Mouse (Mus musculus) spleen, embryonic (tissue): ENCODE measurements around the gene Tmcc1.
"Not testable (repeated sequence)": the region's sequence is repeated elsewhere in the genome, so short reads cannot be mapped to it uniquely, and the experiment has no call there.

Experiments
- CTCF ChIA-PET: fragments of 350-600 bp; sonication (Branson Sonifier 250); formaldehyde crosslinking; loops from one replicate; lab custom pipeline; 2022; lab: Charles Lee

Gene Tmcc1

DNA sequence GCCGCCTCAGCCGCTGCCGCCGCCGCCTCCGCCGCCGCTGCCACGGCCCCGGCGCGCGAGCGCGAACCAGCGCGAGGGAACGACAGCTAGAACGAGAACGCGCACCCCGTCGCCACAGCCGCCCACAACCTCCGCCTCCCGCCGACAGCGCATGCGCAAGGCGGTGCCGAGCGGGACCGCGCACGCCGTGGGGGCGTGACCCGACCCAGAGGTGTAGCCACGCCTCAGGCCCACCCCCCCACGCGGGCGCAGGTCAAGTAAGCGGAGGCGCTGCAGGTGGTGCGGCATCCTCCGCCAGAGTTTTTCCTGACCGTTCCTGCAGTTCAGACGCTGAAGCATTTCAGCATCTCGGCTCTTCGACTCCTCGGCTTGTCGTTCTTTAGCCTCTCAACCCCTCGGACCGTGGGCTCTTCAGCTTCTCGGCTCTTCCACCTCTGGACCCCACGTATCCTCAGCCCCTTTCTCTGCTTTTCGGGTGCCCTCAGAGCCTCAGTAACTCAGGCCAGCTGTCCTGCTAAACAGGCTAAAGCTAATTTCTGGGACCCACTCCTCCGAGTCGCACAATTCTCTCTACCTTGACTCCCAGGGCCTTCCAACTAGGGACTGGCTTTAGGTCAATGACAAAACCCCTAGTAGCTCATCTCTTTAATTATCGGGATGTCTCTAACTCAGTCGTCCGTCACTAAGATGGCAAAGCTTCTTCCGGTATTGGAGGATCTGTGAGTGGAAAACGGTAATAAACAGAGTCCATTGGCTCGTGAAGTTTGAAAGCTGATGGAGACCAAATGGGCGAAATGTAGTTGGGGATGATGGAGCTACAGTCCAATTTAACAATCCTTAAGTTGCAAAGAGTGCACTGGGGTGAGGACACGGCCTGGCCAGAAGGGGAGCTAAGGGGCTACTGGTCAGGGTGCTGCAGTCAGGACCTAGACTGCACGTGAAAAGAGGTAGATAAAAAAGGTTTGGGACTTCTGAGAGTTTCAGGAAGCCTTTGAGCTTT lies at the start of gene Tmcc1:
Tmcc1 (minus strand) TSS at position 93 of the 1,000 bp plus-strand sequence.
- CTCF ChIA-PET = interaction anchor here (0.5 kb wide), 1 partner anchor 388 kb away, joined by 3 read pairs; no protein-coding TSS in a partner anchor

DNA sequence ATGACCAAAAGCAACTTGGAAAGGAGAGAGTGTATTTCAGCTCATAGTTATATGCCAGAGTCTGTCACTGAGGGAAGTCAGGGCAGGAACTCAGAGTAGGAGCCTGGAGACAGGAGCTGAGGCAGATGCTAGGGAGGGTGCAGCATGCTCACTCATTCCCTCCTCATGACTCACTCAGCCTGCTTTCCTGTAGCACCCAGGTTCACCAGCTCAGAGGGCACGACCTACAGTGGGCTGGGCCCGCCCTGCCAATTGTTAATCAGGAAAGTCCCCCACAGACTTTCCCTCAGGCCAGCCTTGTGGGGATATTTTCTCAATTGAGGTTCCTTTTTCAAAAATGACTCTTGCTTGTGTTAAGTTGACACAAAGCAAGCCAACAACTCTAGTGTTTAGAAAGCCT lies 47.1 kb upstream of the Tmcc1 start:
- CTCF ChIA-PET = no interaction called here

DNA sequence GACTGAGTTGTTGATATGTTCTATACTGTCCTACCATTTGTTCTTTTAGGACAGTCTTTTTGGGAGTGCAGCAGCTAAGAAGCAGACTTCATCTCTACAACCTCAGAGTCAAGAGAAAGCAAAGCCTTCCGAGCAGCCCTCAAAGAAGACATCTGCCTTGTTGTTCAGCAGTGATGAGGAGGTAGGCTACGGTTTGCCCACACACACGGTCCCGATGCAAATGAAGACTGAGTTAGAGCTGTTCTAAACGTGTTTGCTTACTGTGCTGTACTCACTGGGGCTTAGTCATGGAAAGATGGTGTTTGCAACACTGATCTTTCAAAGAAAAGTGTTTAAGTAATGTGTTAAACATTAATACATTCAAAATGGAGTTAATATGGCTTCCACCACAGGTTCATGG lies 44.8 kb upstream of the Tmcc1 start:
- CTCF ChIA-PET = no interaction called here

DNA sequence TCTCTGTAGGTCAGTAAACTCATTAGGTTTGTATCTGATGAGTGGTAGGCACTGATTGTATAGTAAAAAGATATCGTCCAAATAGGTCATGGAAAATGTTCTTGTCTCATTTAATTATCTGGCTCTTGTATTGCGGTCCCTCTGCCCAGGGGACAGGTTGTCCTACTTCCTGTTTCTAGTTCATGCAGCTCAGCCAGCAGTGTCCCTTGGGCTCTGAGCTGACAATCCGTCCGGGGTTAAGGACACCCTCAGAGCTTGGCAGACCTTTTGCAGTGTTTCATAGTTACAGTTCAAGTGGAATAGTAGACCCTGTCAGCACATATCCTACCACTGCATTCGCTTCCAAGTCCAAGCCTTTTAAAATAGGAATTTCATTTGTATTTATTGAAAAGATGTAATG lies 42.0 kb upstream of the Tmcc1 start:
- CTCF ChIA-PET = no interaction called here

DNA sequence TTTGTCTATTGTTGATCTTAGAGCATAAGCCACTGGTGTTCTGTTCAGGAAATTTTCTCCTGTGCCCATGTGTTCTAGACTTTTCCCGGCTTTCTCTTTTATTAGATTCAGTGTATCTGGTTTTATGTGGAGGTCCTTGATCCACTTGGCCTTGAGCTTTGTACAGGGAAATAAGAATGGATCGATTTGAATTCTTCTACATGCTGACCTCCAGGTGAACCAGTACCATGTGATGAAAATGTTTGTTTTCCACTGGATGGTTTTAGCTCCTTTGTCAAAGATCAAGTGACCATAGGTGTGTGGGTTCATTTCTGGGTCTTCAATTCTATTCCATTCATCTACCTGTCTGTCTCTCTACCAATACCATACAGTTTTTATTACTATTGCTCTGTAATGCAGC lies 41.5 kb upstream of the Tmcc1 start:
- CTCF ChIA-PET = not testable (repeated sequence)

DNA sequence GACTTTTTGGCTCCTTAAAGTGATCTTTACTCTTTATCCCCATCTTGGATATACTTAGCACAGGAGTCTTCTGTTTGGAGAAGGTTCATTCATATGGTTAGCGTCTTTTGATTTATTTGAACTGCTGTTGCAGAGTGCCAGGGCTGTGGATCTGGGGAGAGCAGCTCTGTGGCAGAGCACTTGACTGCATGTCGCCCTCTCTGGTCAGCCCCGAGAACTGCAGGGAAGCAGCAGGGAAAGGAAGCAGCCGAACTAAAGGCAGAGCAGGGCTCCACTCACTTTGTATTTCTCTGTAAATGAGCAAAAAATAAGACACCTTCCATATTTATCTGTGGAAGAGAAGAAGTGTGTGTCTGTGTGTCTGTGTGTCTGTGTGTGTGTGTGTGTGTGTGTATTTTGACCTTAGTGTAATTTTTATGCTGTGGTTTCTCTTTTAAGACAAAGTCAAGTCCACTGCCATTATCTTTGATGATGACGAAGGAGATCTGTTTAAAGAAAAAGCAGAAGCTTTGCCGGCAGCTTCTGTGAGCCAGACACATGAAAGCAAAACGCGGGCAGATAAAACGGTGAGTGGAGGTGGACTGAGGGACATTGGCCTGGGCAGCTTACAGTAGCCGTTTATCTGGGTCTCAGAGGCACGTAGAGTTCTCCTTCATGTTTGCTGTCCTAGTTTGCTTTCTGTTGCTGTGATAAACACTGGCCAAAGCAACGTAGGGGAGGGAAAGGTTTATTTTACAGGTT lies 35.7 kb upstream of the Tmcc1 start:
- CTCF ChIA-PET = no interaction called here

DNA sequence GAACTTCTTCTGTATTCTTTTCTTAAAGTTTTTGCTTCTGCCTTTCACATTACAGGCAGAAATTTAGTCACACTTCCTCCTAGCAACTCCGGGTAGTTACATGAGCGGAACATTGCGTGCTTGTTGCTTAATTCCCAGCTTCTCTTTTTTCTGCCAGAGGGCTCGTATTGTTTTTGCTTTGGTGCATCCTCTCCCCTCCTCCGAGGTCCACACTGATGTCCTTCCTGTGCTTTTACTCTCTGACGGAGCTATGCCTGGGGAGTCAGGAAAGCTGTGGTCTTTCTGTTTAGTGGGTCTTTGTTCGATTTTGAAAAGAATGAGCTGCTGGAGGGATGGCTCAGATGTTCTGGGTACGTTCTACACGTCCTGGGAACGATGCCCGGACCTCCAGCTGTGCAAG lies 34.5 kb upstream of the Tmcc1 start:
- CTCF ChIA-PET = no interaction called here

DNA sequence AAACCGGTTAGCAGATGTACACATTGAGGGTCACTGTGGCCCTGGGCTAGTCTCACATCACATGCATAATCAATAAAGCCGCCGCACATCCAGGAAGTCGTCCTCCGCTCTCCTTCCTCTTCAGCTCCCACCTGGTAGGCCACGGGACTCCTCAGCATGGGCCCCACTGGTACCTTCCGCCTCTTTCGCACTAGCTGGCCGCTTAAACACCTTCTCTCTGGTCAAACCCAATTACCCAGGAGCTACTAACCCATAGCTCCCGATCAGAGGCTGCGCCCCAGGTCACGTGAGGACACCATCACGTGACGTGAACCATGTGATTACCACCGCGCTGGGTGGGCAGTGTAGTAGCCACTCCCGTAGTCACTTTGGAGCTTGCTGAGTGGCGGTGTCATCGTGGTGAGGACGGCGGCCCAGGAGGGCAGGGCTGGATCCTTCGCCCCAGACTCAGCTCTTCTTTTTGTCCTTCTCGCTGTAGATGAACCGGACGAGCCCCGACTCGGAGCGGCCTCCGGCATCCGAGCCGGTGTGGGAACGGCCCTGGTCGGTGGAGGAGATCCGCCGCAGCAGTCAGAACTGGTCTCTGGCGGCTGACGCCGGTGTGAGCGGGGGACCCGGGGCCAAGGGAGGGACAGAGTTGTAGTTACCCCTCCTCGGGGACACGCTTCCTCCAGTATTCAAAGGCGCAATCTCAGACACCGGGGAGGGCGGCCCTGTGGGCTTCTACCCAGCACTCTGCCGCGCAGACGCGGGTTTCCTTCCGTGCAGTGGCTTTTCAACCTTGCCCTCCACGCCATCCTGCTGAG lies 14.6 kb upstream of the Tmcc1 start, which contains the start of gene Washc2:
Washc2 (plus strand) TSS at position 310 of the 806 bp plus-strand sequence.
- CTCF ChIA-PET = interaction anchor here (1.0 kb wide), 1 partner anchor 11 kb away, joined by 3 read pairs; no protein-coding TSS in a partner anchor

DNA sequence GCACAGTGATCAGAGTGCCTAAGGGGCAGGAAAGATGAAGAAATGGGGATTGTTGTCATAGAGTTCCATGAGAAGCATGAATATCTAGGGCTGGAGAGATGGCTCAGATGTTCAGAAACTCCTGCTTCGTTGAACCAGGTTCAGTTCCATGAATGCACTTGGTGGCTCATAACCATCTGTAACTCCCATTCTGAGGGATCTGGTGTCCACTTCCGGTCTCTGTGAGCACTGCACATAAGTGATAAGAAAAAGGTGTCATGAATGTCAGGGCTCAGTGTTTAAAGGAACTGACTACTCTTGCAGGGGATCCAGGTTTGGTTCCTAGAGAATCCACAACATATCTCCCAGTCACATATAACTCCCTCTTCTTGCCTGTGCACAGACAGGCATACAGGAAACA lies 6.4 kb upstream of the Tmcc1 start:
- CTCF ChIA-PET = no interaction called here

DNA sequence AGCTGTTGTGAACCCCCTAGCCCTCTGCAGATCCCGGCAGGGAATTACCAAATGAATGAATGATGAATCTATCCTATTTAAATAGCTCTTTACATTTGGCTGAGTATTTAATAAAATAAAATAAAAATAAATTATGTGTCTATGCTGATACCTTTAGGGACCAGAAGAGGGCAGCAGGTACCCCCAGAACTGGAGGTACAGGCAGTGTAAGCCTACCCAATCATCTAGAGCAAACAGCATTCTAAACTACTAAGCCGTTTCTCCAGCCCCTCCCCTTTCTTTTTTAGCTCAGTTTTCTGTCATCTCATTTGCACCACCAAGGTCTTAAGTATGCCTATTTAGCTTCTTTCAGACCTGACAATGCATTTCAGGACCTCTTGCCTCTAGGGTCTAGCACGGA lies 4.9 kb upstream of the Tmcc1 start:
- CTCF ChIA-PET = interaction anchor here (0.5 to 1.3 kb wide), 4 partner anchors 11 to 359 kb away, joined by 3 to 4 read pairs (median 3); partner anchors contain the start of genes Ift122 and Mbd4

DNA sequence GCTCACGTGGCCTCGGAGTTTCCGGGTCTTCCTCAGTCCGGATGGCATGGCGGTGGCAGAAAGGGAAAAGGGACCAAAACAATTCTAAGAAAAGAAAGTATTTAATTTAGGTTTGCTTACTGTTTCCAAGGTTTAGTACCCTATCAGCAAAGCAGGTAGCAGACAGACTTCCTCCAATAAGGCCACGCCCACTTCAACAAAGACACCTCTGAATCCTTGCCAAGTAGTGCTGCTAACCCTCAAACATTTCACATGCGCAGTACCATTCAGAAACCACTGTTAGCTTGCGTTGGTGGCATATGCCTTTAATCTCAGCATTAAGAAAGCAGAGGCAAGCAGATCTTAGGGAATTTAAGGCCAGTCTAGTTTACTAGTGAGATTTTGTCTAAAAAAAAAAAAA lies 2.5 kb upstream of the Tmcc1 start:
- CTCF ChIA-PET = interaction anchor here (0.6 kb wide), 1 partner anchor 27 kb away, joined by 5 read pairs; no protein-coding TSS in a partner anchor

DNA sequence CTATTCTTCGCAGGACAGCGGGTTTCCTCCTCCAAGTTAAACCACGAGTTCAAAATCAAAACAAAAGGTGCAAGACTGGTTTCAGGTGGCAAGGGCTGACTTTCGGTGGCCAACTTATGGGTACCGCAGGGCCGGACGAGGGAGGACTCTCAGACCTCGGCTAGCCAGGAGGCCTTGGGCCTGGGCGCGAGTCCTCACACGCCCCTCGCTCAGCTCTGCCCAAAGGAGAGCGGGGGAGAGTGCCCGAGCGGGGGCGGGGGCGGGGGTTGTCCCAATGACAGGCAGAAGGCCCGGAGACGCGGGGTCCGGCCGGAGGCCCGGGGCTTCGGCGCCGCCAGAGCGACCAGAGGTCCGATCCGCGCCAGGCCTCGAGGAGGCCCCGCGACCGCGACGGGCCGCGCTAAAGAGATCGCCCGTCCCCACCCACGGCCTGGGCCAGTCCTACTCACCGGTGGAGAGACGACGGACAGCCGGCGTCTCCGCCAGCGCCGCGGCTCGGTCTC lies 426 bp downstream of the Tmcc1 start:
- CTCF ChIA-PET = interaction anchor here (0.7 kb wide), 1 partner anchor 355 kb away, joined by 3 read pairs; no protein-coding TSS in a partner anchor

DNA sequence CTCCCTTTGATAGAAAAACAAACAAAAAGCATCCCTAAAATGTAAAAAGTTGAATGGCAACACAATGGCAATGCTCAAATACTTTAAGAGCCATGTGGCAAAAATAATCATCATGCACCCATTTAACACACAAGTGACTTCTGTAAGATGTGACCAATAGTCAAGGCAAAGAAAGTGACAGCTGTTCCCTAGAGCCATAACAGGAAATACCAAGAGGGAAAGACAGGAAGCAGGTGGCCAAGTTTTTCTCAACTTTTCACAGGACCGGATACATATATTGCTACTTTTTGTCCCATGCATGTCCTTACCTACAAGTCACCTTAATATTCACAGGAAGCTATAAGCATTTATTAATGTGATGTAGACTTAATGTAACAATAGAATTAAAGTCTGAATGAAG lies 3.9 kb downstream of the Tmcc1 start:
- CTCF ChIA-PET = no interaction called here

DNA sequence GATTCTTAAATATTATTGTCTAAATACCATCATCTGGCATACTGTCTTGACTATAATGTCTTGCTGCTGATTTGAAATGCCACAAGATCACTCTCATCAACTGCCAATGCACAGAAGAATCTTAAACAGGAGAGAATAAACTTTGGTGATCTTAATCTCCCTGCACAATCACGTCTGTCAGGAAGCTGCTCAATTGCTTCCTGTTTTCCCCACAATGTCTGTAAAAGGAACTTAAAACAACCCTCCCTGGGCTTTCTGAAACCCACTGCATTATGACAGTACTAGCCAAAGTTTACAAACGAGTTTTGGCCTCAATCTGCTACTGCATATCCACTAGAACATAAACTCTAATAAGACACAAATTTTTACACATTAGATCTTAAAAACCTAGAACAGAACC lies 6.8 kb downstream of the Tmcc1 start:
- CTCF ChIA-PET = no interaction called here

DNA sequence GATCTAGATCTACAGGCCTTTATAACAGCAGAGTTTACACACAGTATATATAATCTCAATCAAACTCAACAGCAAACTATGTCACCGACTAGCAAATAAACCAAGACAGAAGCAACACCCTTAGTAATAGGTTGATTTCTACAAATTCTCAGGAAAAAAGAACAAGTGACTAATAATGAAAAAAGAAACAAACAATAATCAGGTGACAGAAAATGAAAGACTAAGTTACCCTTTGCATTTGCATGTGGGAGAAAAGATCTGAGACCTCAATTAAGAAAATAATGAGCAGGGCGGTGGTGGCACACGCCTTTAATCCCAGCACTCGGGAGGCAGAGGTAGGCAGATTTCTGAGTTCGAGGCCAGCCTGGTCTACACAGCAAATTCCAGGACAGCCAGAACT lies 9.8 kb downstream of the Tmcc1 start:
- CTCF ChIA-PET = no interaction called here

DNA sequence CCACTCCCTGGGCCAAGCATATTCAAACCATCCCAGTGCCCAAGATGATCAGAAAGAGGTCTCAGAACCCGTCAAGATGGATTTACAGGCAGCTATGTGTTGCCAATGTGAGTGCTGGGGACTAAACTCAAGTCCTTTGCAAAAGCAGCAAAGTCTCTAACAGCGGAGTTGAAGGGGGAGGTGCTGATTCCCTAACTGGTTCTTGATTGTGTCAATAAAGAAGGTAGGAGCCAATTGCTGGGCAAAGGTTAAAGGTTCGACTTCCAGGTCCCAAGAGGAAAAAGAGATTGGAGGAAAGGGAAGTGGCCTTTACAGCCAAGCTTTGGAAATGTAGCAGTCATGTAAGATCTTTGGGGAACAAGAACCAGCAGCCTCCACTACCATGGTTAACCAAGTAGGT lies 12.6 kb downstream of the Tmcc1 start:
- CTCF ChIA-PET = no interaction called here

DNA sequence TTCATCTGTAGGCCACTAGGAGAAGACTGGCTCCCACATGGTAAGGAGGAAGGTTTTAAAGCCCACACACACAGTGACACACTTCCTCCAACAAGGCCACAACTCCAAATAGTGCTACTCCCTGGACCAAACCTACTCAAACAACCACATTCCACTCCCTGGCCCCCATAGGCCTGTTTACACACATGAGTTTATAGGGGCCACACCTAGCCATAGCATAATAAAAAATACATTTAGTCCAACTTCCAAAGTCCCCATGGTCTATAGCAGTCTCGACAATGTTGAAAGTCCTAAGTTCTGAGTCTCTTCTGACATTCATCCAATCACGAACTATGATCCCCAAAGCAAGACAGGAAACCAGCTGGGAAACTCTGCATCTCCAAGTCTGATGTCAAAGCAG lies 14.9 kb downstream of the Tmcc1 start:
- CTCF ChIA-PET = no interaction called here

DNA sequence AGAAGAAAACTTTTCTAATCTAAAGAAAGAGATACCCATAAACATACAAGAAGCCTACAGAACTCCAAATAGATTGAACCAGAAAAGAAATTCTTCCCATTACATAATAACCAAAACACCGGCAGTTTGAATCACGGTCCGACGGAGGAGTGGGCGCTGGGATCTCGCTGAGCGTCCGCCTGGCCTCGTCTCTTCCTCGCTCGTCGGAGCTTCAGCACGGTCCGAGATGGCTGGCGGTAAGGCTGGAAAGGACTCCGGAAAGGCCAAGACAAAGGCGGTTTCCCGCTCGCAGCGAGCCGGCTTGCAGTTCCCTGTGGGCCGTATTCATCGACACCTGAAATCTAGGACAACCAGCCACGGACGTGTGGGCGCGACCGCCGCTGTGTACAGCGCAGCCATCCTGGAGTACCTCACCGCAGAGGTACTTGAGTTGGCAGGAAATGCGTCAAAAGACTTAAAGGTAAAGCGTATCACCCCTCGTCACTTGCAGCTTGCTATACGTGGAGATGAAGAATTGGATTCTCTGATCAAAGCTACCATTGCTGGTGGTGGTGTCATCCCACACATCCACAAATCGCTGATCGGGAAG lies 19.7 kb downstream of the Tmcc1 start:
- CTCF ChIA-PET = not testable (repeated sequence)

DNA sequence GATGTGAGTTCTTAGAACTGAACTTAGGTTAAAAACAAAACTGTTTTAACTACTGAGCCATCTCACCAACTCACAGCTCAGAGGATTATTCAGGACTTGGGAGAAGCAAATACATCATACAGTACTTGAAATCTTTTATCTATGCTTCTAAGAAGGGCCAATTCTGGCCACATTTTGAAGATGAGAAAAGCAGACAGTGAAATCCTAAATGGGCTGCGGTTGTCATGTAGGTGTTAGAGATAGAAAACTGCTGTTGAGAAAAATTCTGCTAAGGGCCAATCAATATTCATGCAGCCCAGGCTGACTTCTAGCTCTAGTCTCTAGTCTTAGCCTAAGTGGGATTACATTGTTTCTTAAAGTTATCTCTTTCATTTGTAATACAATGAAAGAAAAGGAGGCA lies 26.9 kb downstream of the Tmcc1 start:
- CTCF ChIA-PET = no interaction called here

DNA sequence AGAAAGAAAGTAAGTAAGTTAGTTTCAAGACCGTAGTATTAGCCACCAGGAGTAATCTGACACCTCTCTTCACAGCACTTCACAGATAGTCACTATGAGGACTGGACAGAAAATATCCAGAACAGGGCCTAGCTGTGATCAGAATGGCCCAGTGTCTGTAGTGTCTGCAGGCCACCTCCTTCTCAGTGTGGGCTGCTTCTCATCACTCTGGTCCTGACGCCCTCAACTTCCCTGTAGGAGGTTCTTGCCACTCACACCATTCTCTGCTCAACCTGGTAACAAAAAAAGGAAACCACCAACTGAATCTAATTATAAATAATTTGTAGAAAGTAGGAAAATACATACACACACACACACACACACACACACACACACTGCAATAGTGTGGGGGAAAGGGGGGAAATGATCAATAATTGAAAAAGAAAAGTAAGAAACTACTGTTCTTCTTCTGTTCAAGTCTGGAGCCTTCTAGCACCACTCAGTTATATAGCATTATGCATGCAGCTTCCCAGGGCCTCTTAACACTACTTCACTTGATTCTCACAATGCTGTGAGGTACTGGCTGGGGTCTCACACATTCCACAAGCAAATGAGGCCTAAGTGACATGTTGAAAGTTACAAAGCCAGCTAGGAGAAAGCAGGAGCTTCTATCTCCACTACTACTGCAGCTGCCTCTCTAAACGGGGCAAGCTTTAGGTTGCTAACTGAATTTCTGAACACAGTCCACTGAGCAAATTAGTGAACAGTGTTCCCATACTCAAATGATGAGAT lies 38.2 kb downstream of the Tmcc1 start:
- CTCF ChIA-PET = no interaction called here
